Mouse (Mus musculus): ENCODE data around the gene Prrg2. TPM values are rescaled to one million over a fixed set of nuclear protein-coding genes. Genes with fewer than 3 reads are reported as not detected.

Prrg2 gene
- polyA plus RNA-seq, 1 experiment, result 14.0 TPM

- Histone ChIP-seq H3K27me3 (ENCODE audit: control insufficient read depth, insufficient read depth, insufficient read length) (no peaks in the 10 kb centered on the region), H3K36me3 (ENCODE audit: control insufficient read depth, insufficient read depth) (peaks cover 15% of the 10 kb centered on the region), H3K79me3 (ENCODE audit: low read depth) (peaks cover 18% of the 10 kb centered on the region), H3K79me2 (ENCODE audit: control insufficient read depth, insufficient read depth) (peaks cover 42% of the 10 kb centered on the region), H3K4me3 (ENCODE audit: insufficient read depth, poor library complexity, severe bottlenecking) (peak overlapping the region; percentile 60), H3ac (ENCODE audit: control insufficient read depth, insufficient read length, low read depth) (peak overlapping the region; percentile 83)
- TF ChIP-seq MAX (IDR thresholded peaks at IDR 0.05), result no peak
- no peak for TF ChIP-seq CEBPB (IDR thresholded peaks at IDR 0.05; ENCODE audit: low read depth)
- TF ChIP-seq CTCF (IDR thresholded peaks at IDR 0.05; ENCODE audit: control insufficient read depth, insufficient read depth, insufficient read length), result no peak
- TF ChIP-seq USF1 (IDR thresholded peaks at IDR 0.05; ENCODE audit: low read depth), result no peak
- no peak for TF ChIP-seq MYOG (IDR thresholded peaks at IDR 0.05; ENCODE audit: control insufficient read depth, extremely low read depth, insufficient read length)
- no peak for TF ChIP-seq MYOD1 (IDR thresholded peaks at IDR 0.05; ENCODE audit: control insufficient read depth, insufficient read length, low read depth)
- TF ChIP-seq FOSL1 (IDR thresholded peaks at IDR 0.05; ENCODE audit: insufficient read depth, low read length, poor library complexity, severe bottlenecking), result no peak
These were observed 9.2 kb downstream of the Prrg2 start for GRCm38 (mm10) chr7:45053117-45053930.

DNA sequence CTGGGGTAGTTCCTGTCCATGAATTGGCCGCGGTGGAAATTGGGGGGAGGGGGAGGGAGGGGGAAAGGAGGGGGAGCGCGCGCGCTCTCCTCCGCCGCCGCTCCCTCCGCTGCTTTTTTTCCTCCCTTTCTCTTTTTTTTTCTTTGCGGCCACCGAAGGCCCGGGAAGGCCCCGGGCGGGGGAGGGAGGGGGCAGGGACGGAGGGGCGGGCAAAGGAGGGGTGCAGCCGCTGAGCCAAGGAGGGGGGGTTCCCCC, 9.7 kb downstream of the Prrg2 start, which contains the start of gene Prr12:
Gene Prr12, minus strand, starts transcription at position 20 of the 255 bp plus-strand sequence.
- Histone ChIP-seq H3K36me3 (ENCODE audit: control insufficient read depth, insufficient read depth) (peaks cover 15% of the 10 kb centered on the region), H3K4me3 (ENCODE audit: insufficient read depth, poor library complexity, severe bottlenecking) (peak within 1 kb of the TSS; percentile 60), H3K79me3 (ENCODE audit: low read depth) (peaks cover 18% of the 10 kb centered on the region), H3ac (ENCODE audit: control insufficient read depth, insufficient read length, low read depth) (peak within 1 kb of the TSS; percentile 92), H3K27me3 (ENCODE audit: control insufficient read depth, insufficient read depth, insufficient read length) (no peaks in the 10 kb centered on the region), H3K79me2 (ENCODE audit: control insufficient read depth, insufficient read depth) (peaks cover 47% of the 10 kb centered on the region)
- no peak for TF ChIP-seq MYOD1 (IDR thresholded peaks at IDR 0.05; ENCODE audit: control insufficient read depth, insufficient read length, low read depth)
- TF ChIP-seq MAX (IDR thresholded peaks at IDR 0.05), result no peak
- no peak for TF ChIP-seq FOSL1 (IDR thresholded peaks at IDR 0.05; ENCODE audit: insufficient read depth, low read length, poor library complexity, severe bottlenecking)
- TF ChIP-seq CEBPB (IDR thresholded peaks at IDR 0.05; ENCODE audit: low read depth), result no peak
- no peak for TF ChIP-seq USF1 (IDR thresholded peaks at IDR 0.05; ENCODE audit: low read depth)
- TF ChIP-seq MYOG (IDR thresholded peaks at IDR 0.05; ENCODE audit: control insufficient read depth, extremely low read depth, insufficient read length), result no peak
- no peak for TF ChIP-seq CTCF (IDR thresholded peaks at IDR 0.05; ENCODE audit: control insufficient read depth, insufficient read depth, insufficient read length)

- peaks cover 18% of the 10 kb centered on the region for H3K79me3 ChIP-seq (ENCODE audit: low read depth)
- H3K79me2 ChIP-seq (ENCODE audit: control insufficient read depth, insufficient read depth), result peaks cover 47% of the 10 kb centered on the region
- peak overlapping the region; percentile 92 for H3ac ChIP-seq (ENCODE audit: control insufficient read depth, insufficient read length, low read depth)
- peaks cover 18% of the 10 kb centered on the region for H3K36me3 ChIP-seq (ENCODE audit: control insufficient read depth, insufficient read depth)
- TF ChIP-seq MYOD1 (IDR thresholded peaks at IDR 0.05; ENCODE audit: control insufficient read depth, insufficient read length, low read depth) (no peak), MAX (IDR thresholded peaks at IDR 0.05) (no peak), FOSL1 (IDR thresholded peaks at IDR 0.05; ENCODE audit: insufficient read depth, low read length, poor library complexity, severe bottlenecking) (no peak), CTCF (IDR thresholded peaks at IDR 0.05; ENCODE audit: control insufficient read depth, insufficient read depth, insufficient read length) (no peak), USF1 (IDR thresholded peaks at IDR 0.05; ENCODE audit: low read depth) (no peak), CEBPB (IDR thresholded peaks at IDR 0.05; ENCODE audit: low read depth) (no peak), MYOG (IDR thresholded peaks at IDR 0.05; ENCODE audit: control insufficient read depth, extremely low read depth, insufficient read length) (no peak)
- no peaks in the 10 kb centered on the region for H3K27me3 ChIP-seq (ENCODE audit: control insufficient read depth, insufficient read depth, insufficient read length)
- H3K4me3 ChIP-seq (ENCODE audit: insufficient read depth, poor library complexity, severe bottlenecking), result peak overlapping the region; percentile 60
These were observed 10.2 kb downstream of the Prrg2 start for GRCm38 (mm10) chr7:45052181-45052861.

GRCm38 (mm10) chr7:45051601-45051974, 10.9 kb downstream of the Prrg2 start:
- TF ChIP-seq CTCF (IDR thresholded peaks at IDR 0.05; ENCODE audit: control insufficient read depth, insufficient read depth, insufficient read length), result no peak
- no peak for TF ChIP-seq MYOD1 (IDR thresholded peaks at IDR 0.05; ENCODE audit: control insufficient read depth, insufficient read length, low read depth)
- no peak for TF ChIP-seq MYOG (IDR thresholded peaks at IDR 0.05; ENCODE audit: control insufficient read depth, extremely low read depth, insufficient read length)
- no peak for TF ChIP-seq FOSL1 (IDR thresholded peaks at IDR 0.05; ENCODE audit: insufficient read depth, low read length, poor library complexity, severe bottlenecking)
- TF ChIP-seq USF1 (IDR thresholded peaks at IDR 0.05; ENCODE audit: low read depth), result no peak
- TF ChIP-seq MAX (IDR thresholded peaks at IDR 0.05), result no peak
- no peak for TF ChIP-seq CEBPB (IDR thresholded peaks at IDR 0.05; ENCODE audit: low read depth)
- Histone ChIP-seq H3K79me2 (ENCODE audit: control insufficient read depth, insufficient read depth) (peaks cover 47% of the 10 kb centered on the region), H3K79me3 (ENCODE audit: low read depth) (peaks cover 18% of the 10 kb centered on the region), H3ac (ENCODE audit: control insufficient read depth, insufficient read length, low read depth) (peak overlapping the region; percentile 92), H3K36me3 (ENCODE audit: control insufficient read depth, insufficient read depth) (peaks cover 23% of the 10 kb centered on the region), H3K4me3 (ENCODE audit: insufficient read depth, poor library complexity, severe bottlenecking) (peak overlapping the region; percentile 60), H3K27me3 (ENCODE audit: control insufficient read depth, insufficient read depth, insufficient read length) (no peaks in the 10 kb centered on the region)

- H3K27me3 ChIP-seq (ENCODE audit: control insufficient read depth, insufficient read depth, insufficient read length), result no peaks in the 10 kb centered on the region
- H3K4me3 ChIP-seq (ENCODE audit: insufficient read depth, poor library complexity, severe bottlenecking), result peak overlapping the region; percentile 60
- peaks cover 28% of the 10 kb centered on the region for H3K36me3 ChIP-seq (ENCODE audit: control insufficient read depth, insufficient read depth)
- TF ChIP-seq FOSL1 (IDR thresholded peaks at IDR 0.05; ENCODE audit: insufficient read depth, low read length, poor library complexity, severe bottlenecking) (no peak), MAX (IDR thresholded peaks at IDR 0.05) (no peak), CEBPB (IDR thresholded peaks at IDR 0.05; ENCODE audit: low read depth) (no peak), MYOD1 (IDR thresholded peaks at IDR 0.05; ENCODE audit: control insufficient read depth, insufficient read length, low read depth) (no peak), MYOG (IDR thresholded peaks at IDR 0.05; ENCODE audit: control insufficient read depth, extremely low read depth, insufficient read length) (no peak), CTCF (IDR thresholded peaks at IDR 0.05; ENCODE audit: control insufficient read depth, insufficient read depth, insufficient read length) (no peak), USF1 (IDR thresholded peaks at IDR 0.05; ENCODE audit: low read depth) (no peak)
- H3K79me3 ChIP-seq (ENCODE audit: low read depth), result peaks cover 21% of the 10 kb centered on the region
- H3ac ChIP-seq (ENCODE audit: control insufficient read depth, insufficient read length, low read depth), result peak overlapping the region; percentile 92
- H3K79me2 ChIP-seq (ENCODE audit: control insufficient read depth, insufficient read depth), result peaks cover 47% of the 10 kb centered on the region
These were observed 11.4 kb downstream of the Prrg2 start for GRCm38 (mm10) chr7:45050945-45051600.

Data from C2C12 (cell line).